Mouse (Mus musculus) heart, embryonic 14.5 days (tissue): ENCODE data around the gene Coq4. TPM values are rescaled to one million over a fixed set of nuclear protein-coding genes. Genes with fewer than 3 reads are reported as not detected.

ENCODE experiments used
- ATAC-seq: fragments of 200-750 bp; cut with Nextera tagmentation; 2 replicates; pipeline ENCODE4 v1.8.0; 2017; ENCODE audit warnings: low read depth, moderate TSS enrichment; ENCODE audit not compliant: insufficient number of reproducible peaks, insufficient read depth, low FRiP score
- H3K27ac ChIP-seq, 2 experiments: fragments of 200-500 bp in 1 of 2; fragments of 300-500 bp in 1 of 2; sonication (generic) in 1 of 2; replicated peaks in 1 of 2; 2 replicates each; pipeline ENCODE4 v1.5.1; 2012 to 2014; ENCODE audit warnings: low read depth in 2 of 2, low read length in 2 of 2, control low read depth in 1 of 2, mild to moderate bottlenecking in 1 of 2, mixed read lengths in 1 of 2; ENCODE audit not compliant: control insufficient read depth in 1 of 2, insufficient read depth in 1 of 2
- H3K27me3 ChIP-seq: fragments of 300-500 bp; sonication (generic); 2 replicates; pipeline ENCODE4 v1.6.1; 2014; ENCODE audit warnings: mild to moderate bottlenecking, low read length, control low read depth; ENCODE audit not compliant: control insufficient read depth, insufficient read depth
- H3K36me3 ChIP-seq: fragments of 300-500 bp; sonication (generic); 2 replicates; pipeline ENCODE4 v1.6.1; 2014; ENCODE audit warnings: mild to moderate bottlenecking, control low read depth, low read length, mixed read lengths; ENCODE audit not compliant: control insufficient read depth, insufficient read depth
- H3K4me1 ChIP-seq, 2 experiments: fragments of 200-500 bp in 1 of 2; fragments of 300-500 bp in 1 of 2; sonication (generic) in 1 of 2; 2 replicates each; pipeline ENCODE4 v1.6.1; 2012 to 2014; ENCODE audit warnings: low read length in 2 of 2, control low read depth in 1 of 2, mixed read lengths in 1 of 2; ENCODE audit not compliant: control insufficient read depth in 2 of 2, insufficient read depth in 2 of 2
- H3K4me2 ChIP-seq: fragments of 300-500 bp; sonication (generic); 2 replicates; pipeline ENCODE4 v1.6.1; 2014; ENCODE audit warnings: mild to moderate bottlenecking, low read length
- H3K4me3 ChIP-seq, 2 experiments: fragments of 200-500 bp in 1 of 2; fragments of 300-500 bp in 1 of 2; sonication (generic) in 1 of 2; 2 replicates each; pipeline ENCODE4 v1.5.1; 2012 to 2014; ENCODE audit warnings: low read length in 2 of 2, mild to moderate bottlenecking in 2 of 2, control low read depth in 1 of 2, low read depth in 1 of 2, moderate library complexity in 1 of 2; ENCODE audit not compliant: control insufficient read depth in 1 of 2, insufficient read depth in 1 of 2
- H3K9ac ChIP-seq: fragments of 300-500 bp; sonication (generic); 2 replicates; pipeline ENCODE4 v1.6.1; 2014; ENCODE audit warnings: mild to moderate bottlenecking, low read length
- H3K9me3 ChIP-seq: fragments of 300-500 bp; sonication (generic); 2 replicates; pipeline ENCODE4 v1.6.1; 2016; ENCODE audit warnings: low read length, control low read depth; ENCODE audit not compliant: control insufficient read depth
- WGBS: fragments of 180-500 bp; shearing (Covaris S2); extraction: QIAGEN DNeasy Blood & Tissue Kit; methylation state at CpG from one replicate; pipeline ENCODE4 v1.1.7; 2014; 5-methylcytosine and 5-hydroxymethylcytosine counted together
- polyA plus RNA-seq: library from polyadenylated mRNA; unstranded; fragments of >200 nt; fragmentation: Nextera tagmentation; extraction: Ambion mirVana; gene quantifications from 2 replicates; pipeline ENCODE4 v1.2.1, GENCODE M21; 2014

Coq4 gene
- polyA plus RNA-seq, 1 experiment from 2014 or later, result 33.4 TPM

GRCm38 (mm10) chr2:29802075-29802826 is 15.0 kb downstream of the Coq4 start, which contains the start of gene Slc27a4:
Gene Slc27a4 (plus strand): TSS chr2:29802634.
- Histone ChIP-seq H3K4me3 (peak within 1 kb of the TSS; percentile 78 to 79), H3K27ac (peak within 1 kb of the TSS; percentile 1 to 73; a peak in 2 of 4 replicates), H3K36me3 (peaks cover 30% of the 10 kb centered on the region), H3K9me3 (no peaks in the 10 kb centered on the region), H3K4me1 (peaks cover 2 to 9% of the 10 kb centered on the region in 2 experiments; a peak in 3 of 4 replicates), H3K4me2 (peak within 1 kb of the TSS; percentile 96), H3K27me3 (no peaks in the 10 kb centered on the region), H3K9ac (peak within 1 kb of the TSS; percentile 88)
- 5% methylated on average over 25 of the region's 28 CpGs for WGBS
- peak; percentile 93 for ATAC-seq

- peak overlapping the region; percentile 1 to 73; a peak in 2 of 4 replicates for H3K27ac ChIP-seq
- H3K4me2 ChIP-seq, result peak overlapping the region; percentile 96
- peak overlapping the region; percentile 88 for H3K9ac ChIP-seq
- no peak; the same call in 1 of the 2 replicates for ATAC-seq
- H3K4me1 ChIP-seq, result peaks cover 2 to 9% of the 10 kb centered on the region in 2 experiments; a peak in 3 of 4 replicates
- peaks cover 36% of the 10 kb centered on the region for H3K36me3 ChIP-seq
- no peaks in the 10 kb centered on the region for H3K9me3 ChIP-seq
- WGBS, result under 1% methylated on average over 39 of the region's 39 CpGs
- H3K4me3 ChIP-seq, result peak overlapping the region; percentile 78 to 79
- H3K27me3 ChIP-seq, result no peaks in the 10 kb centered on the region
These were observed 15.5 kb downstream of the Coq4 start for GRCm38 (mm10) chr2:29802827-29803201.

GRCm38 (mm10) chr2:29803400-29803831 is 16.1 kb downstream of the Coq4 start:
- Histone ChIP-seq H3K9me3 (no peaks in the 10 kb centered on the region), H3K4me2 (peak overlapping the region; percentile 96), H3K4me1 (peaks cover 2 to 9% of the 10 kb centered on the region in 2 experiments; a peak in 3 of 4 replicates), H3K27ac (peak overlapping the region in 1 of 2 experiments; percentile 73; a peak in 1 of 4 replicates), H3K9ac (peak overlapping the region; percentile 88), H3K36me3 (peaks cover 42% of the 10 kb centered on the region), H3K4me3 (peak overlapping the region; percentile 78 to 79), H3K27me3 (no peaks in the 10 kb centered on the region)
- ATAC-seq, result no peak
- 15% methylated on average over 6 of the region's 6 CpGs for WGBS

GRCm38 (mm10) chr2:29815678-29816371 is 28.5 kb downstream of the Coq4 start:
- peaks cover 9 to 17% of the 10 kb centered on the region in 2 experiments for H3K4me1 ChIP-seq
- H3K27me3 ChIP-seq, result no peaks in the 10 kb centered on the region
- WGBS, result 77% methylated on average over 11 of the region's 11 CpGs
- no peaks in the 10 kb centered on the region for H3K9me3 ChIP-seq
- H3K36me3 ChIP-seq, result peaks cover 51% of the 10 kb centered on the region
- H3K4me2 ChIP-seq, result no peak overlapping the region
- H3K9ac ChIP-seq, result no peak overlapping the region
- no peak for ATAC-seq
- H3K27ac ChIP-seq, result no peak overlapping the region
- H3K4me3 ChIP-seq, result no peak overlapping the region

- WGBS, result 35% methylated on average over 8 of the region's 8 CpGs
- peaks cover 10 to 18% of the 10 kb centered on the region in 2 experiments for H3K4me1 ChIP-seq
- no peaks in the 10 kb centered on the region for H3K9me3 ChIP-seq
- H3K4me3 ChIP-seq, result no peak overlapping the region
- H3K4me2 ChIP-seq, result peak overlapping the region; percentile 40
- H3K36me3 ChIP-seq, result peaks cover 33% of the 10 kb centered on the region
- peak overlapping the region in 1 of 2 experiments; percentile 26; a peak in 1 of 4 replicates for H3K27ac ChIP-seq
- no peak overlapping the region for H3K9ac ChIP-seq
- no peaks in the 10 kb centered on the region for H3K27me3 ChIP-seq
- peak; percentile 33; the same call in 1 of the 2 replicates for ATAC-seq
These were observed 30.3 kb downstream of the Coq4 start for GRCm38 (mm10) chr2:29817426-29818232.

- 36% methylated on average over 2 of the region's 2 CpGs for WGBS
- 0 out of 4 replicates have a peak overlapping the region, but pooled peaks of 1 of the 2 experiments have one; percentile 80 for H3K27ac ChIP-seq
- no peaks in the 10 kb centered on the region for H3K27me3 ChIP-seq
- peak overlapping the region; percentile 67 for H3K4me2 ChIP-seq
- no peak for ATAC-seq
- no peaks in the 10 kb centered on the region for H3K9me3 ChIP-seq
- peaks cover 10 to 18% of the 10 kb centered on the region in 2 experiments for H3K4me1 ChIP-seq
- H3K36me3 ChIP-seq, result peaks cover 18% of the 10 kb centered on the region
- H3K4me3 ChIP-seq, result no peak overlapping the region
- H3K9ac ChIP-seq, result 0 out of 2 replicates have a peak overlapping the region, but pooled peaks have one; percentile 76
These were observed 32.1 kb downstream of the Coq4 start for GRCm38 (mm10) chr2:29819363-29819762.
